Mouse (Mus musculus) hindbrain, embryonic 12.5 days (tissue): ENCODE results near the gene Aldh3b2. TPM values are rescaled to one million over a fixed set of nuclear protein-coding genes. Genes with fewer than 3 reads are reported as not detected.
A peak's percentile ranks its signal among the peaks of the same experiment; 100 is the strongest.

Source experiments
- ATAC-seq: fragments of 200-750 bp; cut with Nextera tagmentation; 2 replicates; pipeline ENCODE4 v1.8.0; 2017; ENCODE audit warnings: moderate TSS enrichment; ENCODE audit not compliant: low FRiP score
- H3K27ac ChIP-seq: fragments of 300-500 bp; sonication (generic); 2 replicates; pipeline ENCODE4 v1.5.1; 2016; ENCODE audit warnings: mild to moderate bottlenecking
- H3K27me3 ChIP-seq: fragments of 300-500 bp; sonication (generic); 2 replicates; pipeline ENCODE4 v1.6.1; 2016; ENCODE audit warnings: mild to moderate bottlenecking
- H3K36me3 ChIP-seq: fragments of 300-500 bp; sonication (generic); 2 replicates; pipeline ENCODE4 v1.6.1; 2016; ENCODE audit warnings: mild to moderate bottlenecking
- H3K4me1 ChIP-seq: fragments of 300-500 bp; sonication (generic); 2 replicates; pipeline ENCODE4 v1.6.1; 2016
- H3K4me2 ChIP-seq: fragments of 300-500 bp; sonication (generic); replicated peaks from 2 replicates; pipeline ENCODE4 v1.6.1; 2016; ENCODE audit warnings: mild to moderate bottlenecking
- H3K4me3 ChIP-seq: fragments of 300-500 bp; sonication (generic); 2 replicates; pipeline ENCODE4 v1.5.1; 2016; ENCODE audit warnings: mild to moderate bottlenecking
- H3K9ac ChIP-seq: fragments of 300-500 bp; sonication (generic); 2 replicates; pipeline ENCODE4 v1.6.1; 2016; ENCODE audit warnings: mild to moderate bottlenecking, moderate library complexity
- H3K9me3 ChIP-seq: fragments of 300-500 bp; sonication (generic); replicated peaks from 2 replicates; pipeline ENCODE4 v1.6.1; 2016; ENCODE audit warnings: mild to moderate bottlenecking
- WGBS: fragments of 180-500 bp; shearing (Covaris S2); methylation state at CpG from one replicate; pipeline ENCODE4 v1.1.7; 2016; 5-methylcytosine and 5-hydroxymethylcytosine counted together
- polyA plus RNA-seq: library from polyadenylated mRNA; unstranded; fragments of >200 nt; fragmentation: Nextera tagmentation; extraction: Ambion mirVana; gene quantifications from 2 replicates; pipeline ENCODE4 v1.2.1, GENCODE M21; 2016

Aldh3b2 gene
- polyA plus RNA-seq, 1 experiment from 2014 or later: 1.2 TPM

GRCm38 (mm10) chr19:3994932-3995331, 22.8 kb downstream of the Aldh3b2 start:
- Histone ChIP-seq H3K4me1 (peaks cover 4% of the 10 kb centered on the region; the same call in 1 of the 2 replicates), H3K4me2 (no peak overlapping the region), H3K9ac (no peak overlapping the region), H3K9me3 (no peaks in the 10 kb centered on the region), H3K27ac (no peak overlapping the region), H3K27me3 (0 out of 2 replicates have a peak, but pooled peaks cover 3% of the 10 kb centered on the region), H3K4me3 (no peak overlapping the region), H3K36me3 (no peaks in the 10 kb centered on the region)
- ATAC-seq: no peak
- 64% methylated on average over 6 of the region's 6 CpGs for WGBS

- Histone ChIP-seq H3K36me3 (no peaks in the 10 kb centered on the region), H3K9me3 (no peaks in the 10 kb centered on the region), H3K9ac (no peak overlapping the region), H3K4me3 (no peak overlapping the region), H3K4me1 (peaks cover 4% of the 10 kb centered on the region; the same call in 1 of the 2 replicates), H3K27ac (no peak overlapping the region), H3K27me3 (0 out of 2 replicates have a peak, but pooled peaks cover 3% of the 10 kb centered on the region), H3K4me2 (no peak overlapping the region)
- 91% methylated on average over 3 of the region's 3 CpGs for WGBS
- no peak for ATAC-seq
Observed at GRCm38 (mm10) chr19:3995505-3995904, 23.4 kb downstream of the Aldh3b2 start.

- 0 out of 2 replicates have a peak, but pooled peaks cover 3% of the 10 kb centered on the region for H3K27me3 ChIP-seq
- no peaks in the 10 kb centered on the region for H3K36me3 ChIP-seq
- H3K9ac ChIP-seq: no peak overlapping the region
- H3K4me2 ChIP-seq: no peak overlapping the region
- no peak overlapping the region for H3K4me3 ChIP-seq
- no peak overlapping the region for H3K27ac ChIP-seq
- whole genome bisulfite sequencing: 73% methylated on average over 7 of the region's 7 CpGs
- H3K4me1 ChIP-seq: peaks cover 3% of the 10 kb centered on the region
- ATAC-seq: no peak
- H3K9me3 ChIP-seq: no peaks in the 10 kb centered on the region
Observed at GRCm38 (mm10) chr19:3996106-3996505, 24.0 kb downstream of the Aldh3b2 start.

- Histone ChIP-seq H3K9me3 (no peaks in the 10 kb centered on the region), H3K4me3 (no peak overlapping the region), H3K36me3 (no peaks in the 10 kb centered on the region), H3K9ac (no peak overlapping the region; the same call in 1 of the 2 replicates), H3K27ac (no peak overlapping the region), H3K27me3 (peaks cover 3% of the 10 kb centered on the region; the same call in 1 of the 2 replicates), H3K4me2 (no peak overlapping the region), H3K4me1 (peaks cover 8% of the 10 kb centered on the region)
- no peak for ATAC-seq
- 82% methylated on average over 8 of the region's 8 CpGs for WGBS
Observed at GRCm38 (mm10) chr19:3996747-3997146, 24.6 kb downstream of the Aldh3b2 start.

- Histone ChIP-seq H3K4me1 (peaks cover 8% of the 10 kb centered on the region), H3K4me2 (no peak overlapping the region), H3K27ac (no peak overlapping the region), H3K9me3 (no peaks in the 10 kb centered on the region), H3K36me3 (no peaks in the 10 kb centered on the region), H3K27me3 (peaks cover 3% of the 10 kb centered on the region; the same call in 1 of the 2 replicates), H3K9ac (no peak overlapping the region), H3K4me3 (no peak overlapping the region)
- ATAC-seq: no peak
- 67% methylated on average over 8 of the region's 8 CpGs for WGBS
Observed at GRCm38 (mm10) chr19:3997231-3997630, 25.1 kb downstream of the Aldh3b2 start.

GRCm38 (mm10) chr19:3998335-3998734, 26.2 kb downstream of the Aldh3b2 start:
- H3K36me3 ChIP-seq: no peaks in the 10 kb centered on the region
- 72% methylated on average over 8 of the region's 8 CpGs for WGBS
- H3K27me3 ChIP-seq: peaks cover 3% of the 10 kb centered on the region; the same call in 1 of the 2 replicates
- H3K4me1 ChIP-seq: peaks cover 8% of the 10 kb centered on the region
- H3K9me3 ChIP-seq: no peaks in the 10 kb centered on the region
- ATAC-seq: no peak
- H3K4me2 ChIP-seq: no peak overlapping the region
- no peak overlapping the region for H3K4me3 ChIP-seq
- H3K27ac ChIP-seq: no peak overlapping the region
- no peak overlapping the region for H3K9ac ChIP-seq

- peak overlapping the region; percentile 87; the same call in 1 of the 2 replicates for H3K9ac ChIP-seq
- no peaks in the 10 kb centered on the region for H3K9me3 ChIP-seq
- H3K4me1 ChIP-seq: peaks cover 8% of the 10 kb centered on the region
- no peak for ATAC-seq
- WGBS: 87% methylated on average over 9 of the region's 9 CpGs
- H3K4me3 ChIP-seq: 0 out of 2 replicates have a peak overlapping the region, but pooled peaks have one; percentile 75
- peak overlapping the region; percentile 91 for H3K4me2 ChIP-seq
- H3K27ac ChIP-seq: no peak overlapping the region
- peaks cover 3% of the 10 kb centered on the region; the same call in 1 of the 2 replicates for H3K27me3 ChIP-seq
- no peaks in the 10 kb centered on the region for H3K36me3 ChIP-seq
Observed at GRCm38 (mm10) chr19:3999121-3999730, 27.1 kb downstream of the Aldh3b2 start.

GRCm38 (mm10) chr19:4000119-4000900, 28.2 kb downstream of the Aldh3b2 start, which contains the start of the genes Nudt8 and Gm49405:
TSS of gene Nudt8 (plus strand) at chr19:4000580.
TSS of gene Gm49405 (plus strand) at chr19:4000626.
- under 1% methylated on average over 64 of the region's 64 CpGs for WGBS
- H3K4me2 ChIP-seq: peak within 1 kb of the TSS; percentile 91

GRCm38 (mm10) chr19:4000949-4001525, 28.9 kb downstream of the Aldh3b2 start:
- 20% methylated on average over 17 of the region's 17 CpGs for WGBS
- peak; percentile 23 for ATAC-seq
- no peaks in the 10 kb centered on the region for H3K9me3 ChIP-seq

More at GRCm38 (mm10) chr19:4000119-4000900, 28.2 kb downstream of the Aldh3b2 start, which contains the start of the genes Nudt8 and Gm49405:
- Histone ChIP-seq H3K9ac (peak within 1 kb of the TSS; percentile 87), H3K27me3 (peaks cover 3% of the 10 kb centered on the region; the same call in 1 of the 2 replicates), H3K4me3 (peak within 1 kb of the TSS; percentile 75), H3K27ac (peak within 1 kb of the TSS; percentile 98), H3K9me3 (no peaks in the 10 kb centered on the region), H3K36me3 (0 out of 2 replicates have a peak, but pooled peaks cover 4% of the 10 kb centered on the region), H3K4me1 (peaks cover 8% of the 10 kb centered on the region)
- peak; percentile 90 for ATAC-seq

GRCm38 (mm10) chr19:4001752-4002151, 29.6 kb downstream of the Aldh3b2 start:
- Histone ChIP-seq H3K27me3 (peaks cover 3% of the 10 kb centered on the region; the same call in 1 of the 2 replicates), H3K4me1 (peaks cover 8% of the 10 kb centered on the region), H3K9me3 (no peaks in the 10 kb centered on the region), H3K27ac (no peak overlapping the region), H3K4me2 (peak overlapping the region; percentile 91; the same call in 1 of the 2 replicates), H3K9ac (peak overlapping the region; percentile 87; the same call in 1 of the 2 replicates), H3K36me3 (peaks cover 15% of the 10 kb centered on the region), H3K4me3 (no peak overlapping the region)
- no peak for ATAC-seq
- 87% methylated on average over 5 of the region's 5 CpGs for WGBS

More at GRCm38 (mm10) chr19:4000949-4001525, 28.9 kb downstream of the Aldh3b2 start:
- Histone ChIP-seq H3K27me3 (peaks cover 3% of the 10 kb centered on the region; the same call in 1 of the 2 replicates), H3K27ac (peak overlapping the region; percentile 98), H3K9ac (peak overlapping the region; percentile 87), H3K4me3 (peak overlapping the region; percentile 75), H3K36me3 (peaks cover 8% of the 10 kb centered on the region), H3K4me1 (peaks cover 8% of the 10 kb centered on the region), H3K4me2 (peak overlapping the region; percentile 91)

- Histone ChIP-seq H3K36me3 (peaks cover 29% of the 10 kb centered on the region), H3K9ac (no peak within 1 kb of the TSS), H3K4me3 (no peak within 1 kb of the TSS), H3K4me2 (no peak within 1 kb of the TSS), H3K27me3 (peaks cover 3% of the 10 kb centered on the region; the same call in 1 of the 2 replicates), H3K4me1 (peaks cover 8% of the 10 kb centered on the region), H3K9me3 (no peaks in the 10 kb centered on the region), H3K27ac (no peak within 1 kb of the TSS)
- no peak for ATAC-seq
- 86% methylated on average over 1 of the region's 1 CpGs for WGBS
Observed at GRCm38 (mm10) chr19:4003112-4003511, 31.0 kb downstream of the Aldh3b2 start, which contains the start of gene Doc2g. TSS of gene Doc2g (plus strand) at chr19:4003313.
